27 mouse cellular contexts compared by ENCODE assay signal in genomic region chr1:34742234-34742633, GRCm38 (mm10).
DNase-seq lines count a peak whose midpoint lies in the region; ATAC-seq lines count a peak whose summit lies in the region.
"Had no signal": no experiment of that assay in that cellular context is flagged by ENCODE, and none has a peak within 500 bp of the region (broad histone marks: within the 10 kb centered on the region; RNA-seq: fewer than 3 reads in every experiment).

No protein-coding gene starts in this region.

- WGBS in embryonic facial prominence, embryonic 13.5 days = 47% methylated on average over 2 of the region's 2 CpGs
- 60% methylated on average over 2 of the region's 2 CpGs for WGBS in embryonic facial prominence, embryonic 10.5 days
- WGBS in embryonic facial prominence, embryonic 14.5 days = 54% methylated on average over 2 of the region's 2 CpGs

- intact Hi-C loops in heart, postnatal 10 days (cut with DNase I) = no loop called here

- H3K9ac ChIP-seq in embryonic facial prominence, embryonic 13.5 days = no peak overlapping the region
- H3K9ac ChIP-seq in embryonic facial prominence, embryonic 14.5 days (ENCODE audit: low read depth, low read length) = no peak overlapping the region
- H3K9ac ChIP-seq: forebrain, embryonic 13.5 days; heart, embryonic 12.5 days; heart, embryonic 15.5 days; hindbrain, embryonic 14.5 days had no signal

- 0 out of 2 replicates have a peak, but pooled peaks cover 8% of the 10 kb centered on the region for H3K27me3 ChIP-seq in embryonic facial prominence, embryonic 13.5 days
- H3K27me3 ChIP-seq in embryonic facial prominence, embryonic 10.5 days (replicated peaks; ENCODE audit: low read depth, poor library complexity, severe bottlenecking) = peaks cover 20% of the 10 kb centered on the region; the same call in 1 of the 2 replicates
- no peaks in the 10 kb centered on the region for H3K27me3 ChIP-seq in embryonic facial prominence, embryonic 14.5 days (replicated peaks; ENCODE audit: control insufficient read depth, insufficient read depth, low read length)
- H3K27me3 ChIP-seq: forebrain, embryonic 13.5 days had no signal

- H3K4me1 ChIP-seq in embryonic facial prominence, embryonic 13.5 days = no peaks in the 10 kb centered on the region
- H3K4me1 ChIP-seq in embryonic facial prominence, embryonic 10.5 days = peaks cover 8% of the 10 kb centered on the region; the same call in 1 of the 2 replicates
- no peaks in the 10 kb centered on the region for H3K4me1 ChIP-seq in embryonic facial prominence, embryonic 14.5 days (ENCODE audit: control insufficient read depth, insufficient read depth, low read length)
- H3K4me1 ChIP-seq: forebrain, embryonic 10.5 days; forebrain, embryonic 13.5 days; heart, embryonic 12.5 days; heart, embryonic 15.5 days had no signal

- H3K4me2 ChIP-seq in embryonic facial prominence, embryonic 13.5 days = no peak overlapping the region
- H3K4me2 ChIP-seq in embryonic facial prominence, embryonic 14.5 days (ENCODE audit: low read depth, low read length) = no peak overlapping the region
- H3K4me2 ChIP-seq: forebrain, embryonic 13.5 days; heart, embryonic 12.5 days; heart, embryonic 15.5 days; hindbrain, embryonic 14.5 days had no signal

- no peak overlapping the region for H3K27ac ChIP-seq in embryonic facial prominence, embryonic 13.5 days
- no peak overlapping the region for H3K27ac ChIP-seq in embryonic facial prominence, embryonic 10.5 days (replicated peaks)
- no peak overlapping the region for H3K27ac ChIP-seq in embryonic facial prominence, embryonic 14.5 days (replicated peaks; ENCODE audit: low read depth, low read length)
- H3K27ac ChIP-seq: forebrain, embryonic 10.5 days; forebrain, embryonic 13.5 days; gastrocnemius, adult 2 months; heart, embryonic 15.5 days; hindbrain, embryonic 14.5 days; hindbrain, postnatal 0 days had no signal

- H3K9me3 ChIP-seq in embryonic facial prominence, embryonic 13.5 days = no peaks in the 10 kb centered on the region
- no peaks in the 10 kb centered on the region for H3K9me3 ChIP-seq in embryonic facial prominence, embryonic 10.5 days
- no peaks in the 10 kb centered on the region for H3K9me3 ChIP-seq in embryonic facial prominence, embryonic 14.5 days (ENCODE audit: control insufficient read depth, low read length)
- H3K9me3 ChIP-seq: forebrain, embryonic 10.5 days; forebrain, embryonic 13.5 days; heart, embryonic 15.5 days had no signal

- peak; percentile 69; the same call in 1 of the 2 replicates for ATAC-seq in embryonic facial prominence, embryonic 13.5 days (ENCODE audit: insufficient number of reproducible peaks, insufficient read depth, low FRiP score, low TSS enrichment, low read depth)
- ATAC-seq in embryonic facial prominence, embryonic 14.5 days (ENCODE audit: low read depth) = peak; percentile 82
- ATAC-seq: activated CD4-positive, CD25-positive, alpha-beta regulatory T cell, adult 4 months; forebrain, embryonic 13.5 days; hindbrain, postnatal 0 days; inflammation-experienced regulatory T-cells, adult 6 months; intestine, embryonic 16.5 days had no signal

- H3K4me3 ChIP-seq in embryonic facial prominence, embryonic 13.5 days = no peak overlapping the region
- no peak overlapping the region for H3K4me3 ChIP-seq in embryonic facial prominence, embryonic 10.5 days
- H3K4me3 ChIP-seq in embryonic facial prominence, embryonic 14.5 days (ENCODE audit: low read depth, low read length) = no peak overlapping the region
- H3K4me3 ChIP-seq: forebrain, embryonic 10.5 days; forebrain, embryonic 13.5 days; gastrocnemius, adult 2 months; heart, embryonic 12.5 days; heart, embryonic 15.5 days had no signal

- no peak for DNase-seq in embryonic facial prominence, embryonic 10.5 days (ENCODE audit: low spot score)
- DNase-seq in heart, adult 11 months = peak; percentile 13
- DNase-seq in heart, postnatal 10 days = no peak
- DNase-seq in embryonic facial prominence, embryonic 14.5 days (ENCODE audit: low spot score) = peak; percentile 58
- no peak for DNase-seq in ovary, postnatal 36 days (ENCODE audit: low spot score)
- DNase-seq: adrenal gland, adult 8-10 months; adrenal gland, postnatal 25 days; cerebellum, adult 11 months; cerebellum, adult 2 months; cerebellum, adult 9-11 months; cerebellum, postnatal 25 days; gastrocnemius, adult 2 months; gastrocnemius, postnatal 14 days; heart, adult 18-20 months; heart, postnatal 14 days; heart, postnatal 4 days; kidney, adult 18-20 months had no signal

- no peaks in the 10 kb centered on the region for H3K36me3 ChIP-seq in embryonic facial prominence, embryonic 13.5 days
- no peaks in the 10 kb centered on the region for H3K36me3 ChIP-seq in embryonic facial prominence, embryonic 10.5 days (replicated peaks)
- no peaks in the 10 kb centered on the region for H3K36me3 ChIP-seq in embryonic facial prominence, embryonic 14.5 days (ENCODE audit: control insufficient read depth, insufficient read depth, low read length)
- H3K36me3 ChIP-seq: forebrain, embryonic 10.5 days; heart, embryonic 15.5 days had no signal

Comparison
In these comparisons a context has a peak if more than half of its experiments do, and no peak if none do; other contexts are left out.
1. DNase-seq: peak in heart, adult 11 months (single experiment) and embryonic facial prominence, embryonic 14.5 days (single experiment); none in embryonic facial prominence, embryonic 10.5 days (single experiment), heart, postnatal 10 days (0 of 2) and ovary, postnatal 36 days (single experiment).